Mouse (Mus musculus): ENCODE results near the gene Dusp16. TPM values are rescaled to one million over a fixed set of nuclear protein-coding genes. Genes with fewer than 3 reads are reported as not detected.
"Not testable (repeated sequence)": the region's sequence is repeated elsewhere in the genome, so short reads cannot be mapped to it uniquely, and the experiment has no call there.

Gene Dusp16
- polyA plus RNA-seq, 1 experiment from 2014 or later: 19.7 TPM

DNA sequence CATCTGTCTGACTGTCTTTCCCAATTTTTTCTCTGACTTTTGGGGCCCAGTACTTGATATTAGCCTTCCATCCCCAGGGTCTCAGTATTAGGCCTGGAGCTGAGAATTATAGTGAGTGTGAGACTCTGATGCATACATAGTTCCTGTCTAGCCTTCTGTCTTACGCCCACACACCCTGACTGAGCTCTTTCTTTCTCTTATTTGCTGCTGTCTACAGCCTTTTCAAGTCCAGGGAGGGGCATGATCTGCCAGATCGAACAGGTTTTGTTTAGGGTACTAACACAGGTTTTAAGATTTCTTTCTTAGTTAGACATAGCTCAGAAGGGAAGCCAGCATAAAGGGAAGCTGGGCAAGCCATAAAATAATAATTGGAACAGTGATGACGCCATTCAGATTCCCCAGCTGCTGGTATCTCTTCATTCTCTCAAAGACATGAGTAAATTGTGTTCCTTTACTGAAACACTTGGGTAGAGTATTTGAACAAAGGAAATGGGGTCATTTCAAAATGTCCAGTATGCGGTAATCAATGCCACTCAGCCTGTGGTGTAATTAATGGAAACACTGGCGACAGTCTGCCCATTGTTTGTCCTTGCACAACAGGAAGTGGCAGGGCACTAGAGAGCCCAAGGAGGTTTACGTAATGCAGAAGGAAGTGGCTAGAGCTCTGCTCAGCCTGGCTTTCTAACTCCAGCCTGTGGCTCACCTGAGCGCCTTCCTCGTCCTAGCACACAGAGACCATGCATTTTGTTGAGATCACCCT, 91.8 kb downstream of the Dusp16 start:
- no peak overlapping the region for H3K27ac ChIP-seq
- DNase-seq (ENCODE audit: extremely low spot score, low spot score): no peak
- H3K4me3 ChIP-seq: no peak overlapping the region
- H3K4me1 ChIP-seq: peaks cover 14% of the 10 kb centered on the region
- no peaks in the 10 kb centered on the region for H3K9me3 ChIP-seq
- H3K36me3 ChIP-seq (replicated peaks): no peaks in the 10 kb centered on the region
- no peaks in the 10 kb centered on the region for H3K27me3 ChIP-seq (ENCODE audit: poor library complexity, severe bottlenecking)
- WGBS: 69% methylated on average over 8 of the region's 8 CpGs

GRCm38 (mm10) chr6:134698243-134698642, 94.2 kb downstream of the Dusp16 start:
- Histone ChIP-seq H3K4me1 (peaks cover 14% of the 10 kb centered on the region), H3K36me3 (replicated peaks) (no peaks in the 10 kb centered on the region), H3K9me3 (no peaks in the 10 kb centered on the region), H3K27me3 (ENCODE audit: poor library complexity, severe bottlenecking) (no peaks in the 10 kb centered on the region), H3K4me3 (no peak overlapping the region), H3K27ac (no peak overlapping the region)
- 91% methylated on average over 5 of the region's 5 CpGs for WGBS
- no peak for DNase-seq (ENCODE audit: extremely low spot score, low spot score)

DNA sequence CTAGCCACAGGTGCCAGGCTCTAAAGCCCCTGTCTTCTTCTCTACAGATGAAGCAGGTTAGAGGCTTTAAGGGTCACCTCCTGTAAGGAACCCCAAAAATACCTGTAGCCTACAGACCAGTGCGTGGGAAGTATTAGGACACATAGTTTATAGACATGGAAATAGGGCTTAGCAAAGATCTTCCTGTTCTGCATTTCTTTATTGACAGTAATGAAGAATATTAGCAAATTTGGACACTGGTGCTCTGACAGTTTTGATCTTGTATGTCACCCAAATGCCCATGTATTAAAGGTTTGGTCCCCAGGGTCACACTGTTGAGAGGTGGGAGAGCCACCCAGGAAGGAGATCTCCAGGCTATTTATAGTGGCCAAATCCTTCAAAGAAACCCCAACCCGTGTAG, 95.9 kb downstream of the Dusp16 start:
- Histone ChIP-seq H3K27me3 (ENCODE audit: poor library complexity, severe bottlenecking) (no peaks in the 10 kb centered on the region), H3K27ac (no peak overlapping the region), H3K9me3 (no peaks in the 10 kb centered on the region), H3K36me3 (replicated peaks) (no peaks in the 10 kb centered on the region), H3K4me1 (peaks cover 14% of the 10 kb centered on the region), H3K4me3 (no peak overlapping the region)
- no peak for DNase-seq (ENCODE audit: extremely low spot score, low spot score)
- WGBS: 88% methylated on average over 2 of the region's 2 CpGs

- no peak overlapping the region for H3K4me3 ChIP-seq
- H3K27ac ChIP-seq: no peak overlapping the region
- H3K36me3 ChIP-seq (replicated peaks): no peaks in the 10 kb centered on the region
- no peaks in the 10 kb centered on the region for H3K9me3 ChIP-seq
- H3K27me3 ChIP-seq (ENCODE audit: poor library complexity, severe bottlenecking): no peaks in the 10 kb centered on the region
- 88% methylated on average over 4 of the region's 4 CpGs for WGBS
- H3K4me1 ChIP-seq: peaks cover 12% of the 10 kb centered on the region
- no peak for DNase-seq (ENCODE audit: extremely low spot score, low spot score)
Measured at GRCm38 (mm10) chr6:134696146-134696545, 96.3 kb downstream of the Dusp16 start.

- no peak overlapping the region for H3K4me3 ChIP-seq
- H3K9me3 ChIP-seq: no peaks in the 10 kb centered on the region
- no peak for DNase-seq (ENCODE audit: extremely low spot score, low spot score)
- no peaks in the 10 kb centered on the region for H3K36me3 ChIP-seq (replicated peaks)
- 91% methylated on average over 3 of the region's 3 CpGs for WGBS
- peaks cover 7% of the 10 kb centered on the region for H3K4me1 ChIP-seq
- no peaks in the 10 kb centered on the region for H3K27me3 ChIP-seq (ENCODE audit: poor library complexity, severe bottlenecking)
- H3K27ac ChIP-seq: no peak overlapping the region
Measured at GRCm38 (mm10) chr6:134695625-134696024, 96.8 kb downstream of the Dusp16 start.

DNA sequence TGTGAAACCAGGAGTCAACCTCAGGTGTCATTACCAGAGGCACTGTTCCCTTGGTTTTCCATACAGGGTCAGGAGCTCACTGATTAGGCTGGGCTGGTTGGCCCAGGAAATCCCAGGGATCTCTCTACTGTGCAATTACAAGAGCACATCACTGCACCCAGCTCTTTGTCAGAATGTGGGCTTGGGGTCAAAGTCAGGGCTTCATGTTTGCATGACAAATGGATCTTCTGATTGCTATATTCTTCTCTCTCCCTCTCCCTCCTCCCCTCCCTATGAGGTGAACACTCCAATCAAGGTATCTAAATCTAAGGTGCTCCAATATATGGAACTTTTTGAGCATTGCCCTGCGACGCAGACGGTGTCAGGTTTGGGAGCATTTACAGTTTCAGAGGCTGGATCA, 97.4 kb downstream of the Dusp16 start:
- Histone ChIP-seq H3K9me3 (no peaks in the 10 kb centered on the region), H3K36me3 (replicated peaks) (no peaks in the 10 kb centered on the region), H3K4me3 (no peak overlapping the region), H3K4me1 (peaks cover under 1% of the 10 kb centered on the region; the same call in 1 of the 2 replicates), H3K27ac (no peak overlapping the region), H3K27me3 (ENCODE audit: poor library complexity, severe bottlenecking) (no peaks in the 10 kb centered on the region)
- DNase-seq (ENCODE audit: extremely low spot score, low spot score): no peak
- 94% methylated on average over 3 of the region's 3 CpGs for WGBS

DNA sequence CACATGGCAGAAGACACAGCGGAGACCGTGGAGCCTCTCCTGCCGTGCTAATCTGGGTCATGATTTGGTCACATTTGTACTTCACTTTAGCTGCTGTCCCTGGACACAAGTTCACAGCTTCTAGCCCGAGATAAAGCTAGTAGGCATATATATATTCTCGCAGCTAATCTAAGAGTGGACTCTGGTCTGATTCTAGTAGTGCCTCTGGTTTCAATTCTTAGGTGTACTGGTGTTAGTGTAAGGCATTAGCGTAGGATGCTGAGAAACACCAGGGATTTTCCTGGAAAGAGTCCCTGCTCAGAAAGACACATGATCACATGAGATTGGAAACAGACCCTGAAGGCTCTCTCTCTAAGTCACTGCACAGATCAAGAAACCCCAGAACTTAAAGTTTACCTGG, 97.9 kb downstream of the Dusp16 start:
- Histone ChIP-seq H3K27ac (no peak overlapping the region), H3K9me3 (no peaks in the 10 kb centered on the region), H3K27me3 (ENCODE audit: poor library complexity, severe bottlenecking) (no peaks in the 10 kb centered on the region), H3K4me3 (no peak overlapping the region), H3K4me1 (no peaks in the 10 kb centered on the region), H3K36me3 (replicated peaks) (no peaks in the 10 kb centered on the region)
- WGBS: 89% methylated on average over 6 of the region's 6 CpGs
- no peak for DNase-seq (ENCODE audit: extremely low spot score, low spot score)

- Histone ChIP-seq H3K27me3 (ENCODE audit: poor library complexity, severe bottlenecking) (no peaks in the 10 kb centered on the region), H3K36me3 (replicated peaks) (no peaks in the 10 kb centered on the region), H3K9me3 (no peaks in the 10 kb centered on the region), H3K4me1 (peaks cover 11% of the 10 kb centered on the region; the same call in 1 of the 2 replicates), H3K27ac (no peak overlapping the region), H3K4me3 (no peak overlapping the region)
- WGBS: 85% methylated on average over 6 of the region's 6 CpGs
- DNase-seq (ENCODE audit: extremely low spot score, low spot score): no peak
Measured at GRCm38 (mm10) chr6:134685515-134685914, 106.9 kb downstream of the Dusp16 start.

DNA sequence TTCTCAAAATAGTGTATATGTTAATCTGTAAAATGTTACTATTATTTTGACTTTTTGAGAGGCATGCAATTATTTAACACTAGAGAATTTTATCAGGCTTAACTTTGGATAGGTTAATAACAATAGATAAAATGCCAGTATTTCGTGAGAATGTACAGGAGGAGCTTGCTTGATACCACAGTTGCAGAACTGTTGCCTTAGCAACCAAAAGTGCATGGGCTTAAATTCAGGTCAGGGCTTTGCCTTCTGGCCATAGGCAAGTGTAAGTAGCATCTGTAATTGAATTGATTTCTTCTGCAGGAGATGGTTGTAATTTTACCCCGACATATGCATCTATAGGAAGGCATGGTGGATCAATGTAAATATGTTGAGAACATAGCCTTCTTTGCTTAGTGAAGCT, 107.4 kb downstream of the Dusp16 start:
- Histone ChIP-seq H3K9me3 (no peaks in the 10 kb centered on the region), H3K27me3 (ENCODE audit: poor library complexity, severe bottlenecking) (no peaks in the 10 kb centered on the region), H3K4me3 (no peak overlapping the region), H3K4me1 (peaks cover 11% of the 10 kb centered on the region; the same call in 1 of the 2 replicates), H3K36me3 (replicated peaks) (no peaks in the 10 kb centered on the region), H3K27ac (no peak overlapping the region)
- WGBS: 75% methylated on average over 2 of the region's 2 CpGs
- DNase-seq (ENCODE audit: extremely low spot score, low spot score): no peak

GRCm38 (mm10) chr6:134684354-134684915, 108.0 kb downstream of the Dusp16 start:
- 86% methylated on average over 6 of the region's 6 CpGs for WGBS
- no peaks in the 10 kb centered on the region for H3K9me3 ChIP-seq
- no peak overlapping the region for H3K27ac ChIP-seq
- no peaks in the 10 kb centered on the region for H3K36me3 ChIP-seq (replicated peaks)
- H3K4me3 ChIP-seq: no peak overlapping the region
- H3K27me3 ChIP-seq (ENCODE audit: poor library complexity, severe bottlenecking): no peaks in the 10 kb centered on the region
- no peak for DNase-seq (ENCODE audit: extremely low spot score, low spot score)
- H3K4me1 ChIP-seq: peaks cover 11% of the 10 kb centered on the region; the same call in 1 of the 2 replicates

DNA sequence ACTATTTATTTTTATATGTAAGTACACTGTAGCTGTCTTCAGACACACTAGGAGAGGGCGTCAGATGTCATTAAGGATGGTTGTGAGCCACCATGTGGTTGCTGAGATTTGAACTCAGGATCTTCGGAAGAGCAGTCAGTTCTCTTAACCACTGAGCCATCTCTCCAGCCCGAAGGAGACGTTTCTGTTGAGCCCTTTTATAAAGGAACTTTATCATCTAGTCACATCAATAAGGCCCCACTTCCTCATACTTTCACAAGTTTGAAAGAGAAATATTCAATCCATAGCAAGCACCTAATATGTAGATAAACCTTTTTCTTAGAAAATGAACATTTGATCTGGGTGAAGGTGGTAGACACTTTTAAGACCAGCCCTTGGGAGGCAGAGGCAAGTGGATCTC, 113.1 kb downstream of the Dusp16 start:
- not testable (repeated sequence) for H3K27me3 ChIP-seq (ENCODE audit: poor library complexity, severe bottlenecking); H3K36me3 ChIP-seq (replicated peaks); H3K4me1 ChIP-seq; H3K27ac ChIP-seq; DNase-seq (ENCODE audit: extremely low spot score, low spot score); H3K9me3 ChIP-seq; H3K4me3 ChIP-seq
- 88% methylated on average over 4 of the region's 4 CpGs for WGBS

DNA sequence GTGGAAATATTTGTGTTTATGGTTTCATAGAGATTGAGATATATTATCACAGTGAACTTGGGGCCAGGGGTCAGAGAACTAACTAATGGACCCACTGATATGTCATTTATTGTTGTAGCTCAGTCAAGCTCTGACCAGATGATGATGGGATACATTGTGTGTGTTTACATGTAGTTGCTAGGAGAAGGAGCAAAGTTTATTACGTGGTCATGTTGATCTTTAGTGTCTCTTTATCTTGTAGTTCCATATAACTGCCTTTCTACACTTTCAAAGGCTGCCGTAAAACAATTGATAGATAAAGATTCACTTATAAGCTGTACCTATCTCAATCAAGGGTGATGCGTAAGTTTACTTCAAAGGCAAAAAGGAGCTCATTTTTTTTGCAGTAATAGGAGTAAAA, 114.4 kb downstream of the Dusp16 start:
- 89% methylated on average over 3 of the region's 3 CpGs for WGBS
- H3K9me3 ChIP-seq: no peaks in the 10 kb centered on the region
- peaks cover 5% of the 10 kb centered on the region; the same call in 1 of the 2 replicates for H3K4me1 ChIP-seq
- H3K36me3 ChIP-seq (replicated peaks): no peaks in the 10 kb centered on the region
- no peak overlapping the region for H3K27ac ChIP-seq
- DNase-seq (ENCODE audit: extremely low spot score, low spot score): no peak
- H3K27me3 ChIP-seq (ENCODE audit: poor library complexity, severe bottlenecking): no peaks in the 10 kb centered on the region
- no peak overlapping the region for H3K4me3 ChIP-seq

GRCm38 (mm10) chr6:134677504-134677903, 114.9 kb downstream of the Dusp16 start:
- Histone ChIP-seq H3K9me3 (no peaks in the 10 kb centered on the region), H3K36me3 (replicated peaks) (no peaks in the 10 kb centered on the region), H3K4me1 (peaks cover 5% of the 10 kb centered on the region; the same call in 1 of the 2 replicates), H3K27me3 (ENCODE audit: poor library complexity, severe bottlenecking) (no peaks in the 10 kb centered on the region), H3K4me3 (no peak overlapping the region), H3K27ac (no peak overlapping the region)
- WGBS: 84% methylated on average over 4 of the region's 4 CpGs
- DNase-seq (ENCODE audit: extremely low spot score, low spot score): no peak

Measured in forebrain, embryonic 10.5 days (tissue).